In genomic region chr13:23463381-23464223, GRCm38 (mm10) we compare ENCODE assay signal across 9 mouse cellular contexts. TPM values are rescaled to one million over a fixed set of nuclear protein-coding genes. Genes with fewer than 3 reads are reported as not detected.
A peak's percentile ranks its signal among the peaks of the same experiment; 100 is the strongest.
DNase-seq lines count a peak whose midpoint lies in the region; ATAC-seq and TF ChIP-seq lines count a peak whose summit lies in the region.
"Had no signal": no experiment of that assay in that cellular context is flagged by ENCODE, and none has a peak within 500 bp of the region (broad histone marks: within the 10 kb centered on the region; RNA-seq: fewer than 3 reads in every experiment).

No protein-coding gene starts in this region.

- no peak for ATAC-seq in megakaryocyte, adult 5-6 weeks (ENCODE audit: poor library complexity, severe bottlenecking)
- ATAC-seq in granulocyte monocyte progenitor cell, adult 5-6 weeks (replicated peaks; ENCODE audit: poor library complexity, severe bottlenecking), result peak; percentile 25; the same call in 1 of the 2 replicates
- peak; percentile 54 for ATAC-seq in intestine, postnatal 0 days
- ATAC-seq: Patski had no signal

- no peak for TF ChIP-seq POLR2A in spleen, adult 2 months (IDR thresholded peaks at IDR 0.05; ENCODE audit: low read depth, low read length)

- H3K9me3 ChIP-seq in megakaryocyte, embryonic 14.5 days, result no peaks in the 10 kb centered on the region
- H3K9me3 ChIP-seq in intestine, postnatal 0 days (ENCODE audit: control insufficient read depth), result no peaks in the 10 kb centered on the region
- H3K9me3 ChIP-seq in midbrain, embryonic 10.5 days (replicated peaks), result no peaks in the 10 kb centered on the region

- no peak overlapping the region for H3K27ac ChIP-seq in intestine, postnatal 0 days (ENCODE audit: low read depth, low read length)
- H3K27ac ChIP-seq in midbrain, embryonic 10.5 days (replicated peaks), result 0 out of 2 replicates have a peak overlapping the region, but pooled peaks have one; percentile 57
- no peak overlapping the region for H3K27ac ChIP-seq in spleen, adult 2 months (ENCODE audit: insufficient read depth, low read length)

- H3K4me1 ChIP-seq in megakaryocyte, embryonic 14.5 days, result peaks cover 50% of the 10 kb centered on the region
- 0 out of 2 replicates have a peak, but pooled peaks cover 3% of the 10 kb centered on the region for H3K4me1 ChIP-seq in intestine, postnatal 0 days (replicated peaks; ENCODE audit: control insufficient read depth, insufficient read depth, low read length)
- H3K4me1 ChIP-seq in midbrain, embryonic 10.5 days, result peaks cover 38% of the 10 kb centered on the region
- H3K4me1 ChIP-seq in spleen, adult 2 months (ENCODE audit: control insufficient read depth, insufficient read depth, insufficient read length), result peaks cover 5% of the 10 kb centered on the region

- intact Hi-C loops in left cerebral cortex, postnatal 36 days (cut with DNase I), result loop anchor here (5.0 kb wide), 1 partner anchor 39 kb away; no protein-coding TSS in a partner anchor

- peak overlapping the region; percentile 27; the same call in 1 of the 2 replicates for H3K9ac ChIP-seq in intestine, postnatal 0 days (ENCODE audit: low read depth, low read length)

- H3K4me3 ChIP-seq in megakaryocyte, embryonic 14.5 days (replicated peaks), result peak overlapping the region; percentile 93
- H3K4me3 ChIP-seq in intestine, postnatal 0 days (ENCODE audit: low read depth, low read length), result peak overlapping the region; percentile 55
- H3K4me3 ChIP-seq in midbrain, embryonic 10.5 days, result peak overlapping the region; percentile 66
- H3K4me3 ChIP-seq in spleen, adult 2 months (ENCODE audit: extremely low read depth, insufficient read depth, insufficient read length), result peak overlapping the region; percentile 55

- H3K36me3 ChIP-seq in megakaryocyte, embryonic 14.5 days (replicated peaks; ENCODE audit: low read length), result no peaks in the 10 kb centered on the region
- H3K36me3 ChIP-seq in intestine, postnatal 0 days (ENCODE audit: control insufficient read depth, insufficient read depth), result no peaks in the 10 kb centered on the region
- no peaks in the 10 kb centered on the region for H3K36me3 ChIP-seq in midbrain, embryonic 10.5 days
- H3K36me3 ChIP-seq in spleen, adult 2 months (ENCODE audit: control insufficient read depth, insufficient read depth, low read length), result no peaks in the 10 kb centered on the region

- peak; percentile 78 for DNase-seq in embryo, embryonic 11.5 days (ENCODE audit: low read depth, low spot score)
- peak; percentile 85 to 88 for DNase-seq in left cerebral cortex, postnatal 36 days (ENCODE audit: low spot score in 2 of 2)
- peak; percentile 86 for DNase-seq in midbrain, embryonic 10.5 days (ENCODE audit: low spot score)
- no peak for DNase-seq in spleen, adult 2 months (ENCODE audit: low read depth in 1 of 2, low spot score in 2 of 2)

- TF ChIP-seq CTCF in intestine, postnatal 0 days (IDR thresholded peaks at IDR 0.05; ENCODE audit: low read depth), result no peak
- TF ChIP-seq CTCF in spleen, adult 2 months (IDR thresholded peaks at IDR 0.05; ENCODE audit: extremely low read depth, insufficient read depth, insufficient read length, insufficient replicate concordance), result no peak

- H3K4me2 ChIP-seq in intestine, postnatal 0 days (replicated peaks; ENCODE audit: low read depth), result peak overlapping the region; percentile 90

- WGBS in intestine, postnatal 0 days, result under 1% methylated on average over 21 of the region's 21 CpGs
- under 1% methylated on average over 21 of the region's 21 CpGs for WGBS in midbrain, embryonic 10.5 days
- WGBS in spleen, adult 2 months, result 2% methylated on average over 21 of the region's 21 CpGs

- peaks cover 10% of the 10 kb centered on the region for H3K27me3 ChIP-seq in megakaryocyte, embryonic 14.5 days (replicated peaks)
- no peaks in the 10 kb centered on the region for H3K27me3 ChIP-seq in intestine, postnatal 0 days (replicated peaks; ENCODE audit: control insufficient read depth, insufficient read depth, low read length)
- peaks cover 32% of the 10 kb centered on the region for H3K27me3 ChIP-seq in midbrain, embryonic 10.5 days (ENCODE audit: low read depth, poor library complexity, severe bottlenecking)
- H3K27me3 ChIP-seq in spleen, adult 2 months (ENCODE audit: control insufficient read depth, insufficient read depth, low read length), result peaks cover 3% of the 10 kb centered on the region
- H3K27me3 ChIP-seq: Patski had no signal

RNA-seq across cellular contexts. Expression of gene Btn1a1, which starts 2.1 kb away (rescaled TPM):
- not detected in 2 replicates for polyA plus RNA-seq in megakaryocyte, embryonic 14.5 days (2012; ENCODE audit: insufficient read depth, low replicate concordance)
- total RNA-seq in megakaryocyte, adult 5-6 weeks (2015), result not detected in 2 replicates
- not detected in 2 replicates for total RNA-seq in megakaryocyte, adult 5-6 weeks (2017)
- total RNA-seq in granulocyte monocyte progenitor cell, adult 5-6 weeks (2014; fragmentation: Nextera tagmentation), result not detected in 2 replicates
- total RNA-seq in granulocyte monocyte progenitor cell, adult 5-6 weeks (2017), result not detected in 2 replicates
- polyA plus RNA-seq in intestine, postnatal 0 days (2015; fragmentation: Nextera tagmentation; extraction: Ambion mirVana), result not detected in 2 replicates
- not detected for total RNA-seq in left cerebral cortex, postnatal 36 days (2021)
- polyA plus RNA-seq in midbrain, embryonic 10.5 days (2016; fragmentation: Nextera tagmentation; extraction: Ambion mirVana), result 0.04 and 0.06 TPM in 2 replicates
- polyA plus RNA-seq in spleen, adult 2 months (2012; rRNA removed), result 0.19 and 0.56 TPM in 2 replicates

RNA-seq across cellular contexts. Expression of gene Btn2a2, which starts 25.1 kb away (rescaled TPM):
- polyA plus RNA-seq in megakaryocyte, embryonic 14.5 days (2012; ENCODE audit: insufficient read depth, low replicate concordance), result not detected in 2 replicates
- total RNA-seq in megakaryocyte, adult 5-6 weeks (2015), result not detected in 2 replicates
- not detected in 2 replicates for total RNA-seq in megakaryocyte, adult 5-6 weeks (2017)
- not detected in 2 replicates for total RNA-seq in granulocyte monocyte progenitor cell, adult 5-6 weeks (2014; fragmentation: Nextera tagmentation)
- total RNA-seq in granulocyte monocyte progenitor cell, adult 5-6 weeks (2017), result not detected in 2 replicates
- not detected in 2 replicates for polyA plus RNA-seq in intestine, postnatal 0 days (2015; fragmentation: Nextera tagmentation; extraction: Ambion mirVana)
- 1 to 10 TPM in 1 of 2 experiments, under 1 TPM in 1; 0.93 to 1.5 TPM for total RNA-seq in left cerebral cortex, postnatal 36 days (2021)
- 0.26 and 0.38 TPM in 2 replicates for polyA plus RNA-seq in midbrain, embryonic 10.5 days (2016; fragmentation: Nextera tagmentation; extraction: Ambion mirVana)
- polyA plus RNA-seq in spleen, adult 2 months (2012; rRNA removed), result 0.04 TPM in 1 of 2 replicates, not detected in the other

RNA-seq across cellular contexts. Expression of gene Abt1, which starts 39.9 kb away (rescaled TPM):
- polyA plus RNA-seq in megakaryocyte, embryonic 14.5 days (2012; ENCODE audit: insufficient read depth, low replicate concordance), result 1.6 and 7.8 TPM in 2 replicates
- total RNA-seq in megakaryocyte, adult 5-6 weeks (2015), result 5.1 and 5.2 TPM in 2 replicates
- 6.8 and 11.2 TPM in 2 replicates for total RNA-seq in megakaryocyte, adult 5-6 weeks (2017)
- 2.9 and 5.7 TPM in 2 replicates for total RNA-seq in granulocyte monocyte progenitor cell, adult 5-6 weeks (2014; fragmentation: Nextera tagmentation)
- 11.0 and 13.7 TPM in 2 replicates for total RNA-seq in granulocyte monocyte progenitor cell, adult 5-6 weeks (2017)
- 5.1 and 5.6 TPM in 2 replicates for polyA plus RNA-seq in intestine, postnatal 0 days (2015; fragmentation: Nextera tagmentation; extraction: Ambion mirVana)
- total RNA-seq in left cerebral cortex, postnatal 36 days (2021), result 1 to 10 TPM; 8.4 to 8.5 TPM
- polyA plus RNA-seq in midbrain, embryonic 10.5 days (2016; fragmentation: Nextera tagmentation; extraction: Ambion mirVana), result 14.3 and 14.7 TPM in 2 replicates
- 1.8 TPM in 2 replicates for polyA plus RNA-seq in spleen, adult 2 months (2012; rRNA removed)

Comparison
In these comparisons a context has a peak if more than half of its experiments do, and no peak if none do; other contexts are left out.
1. DNase-seq: peak in embryo, embryonic 11.5 days (single experiment), left cerebral cortex, postnatal 36 days (2 of 2) and midbrain, embryonic 10.5 days (single experiment); none in spleen, adult 2 months (0 of 2).
2. Peak in every context shown above with its lines, with median percentiles within 50 percentile points of each other: H3K4me3 ChIP-seq.